Mouse (Mus musculus): ENCODE results near the gene Atg4d.
"Not testable (repeated sequence)": the region's sequence is repeated elsewhere in the genome, so short reads cannot be mapped to it uniquely, and the experiment has no call there.

The Atg4d gene

GRCm38 (mm10) chr9:21265000-21265561, at the start of gene Atg4d:
Atg4d (plus strand) TSS chr9:21265293.
- peak; percentile 89 to 90 for DNase-seq (ENCODE audit: low spot score in 2 of 2)

GRCm38 (mm10) chr9:21216050-21216841, 48.8 kb upstream of the Atg4d start:
- no peak for DNase-seq (ENCODE audit: low spot score in 2 of 2)

- DNase-seq (ENCODE audit: low spot score in 2 of 2): no peak
Observed at GRCm38 (mm10) chr9:21219820-21220219, 45.3 kb upstream of the Atg4d start.

GRCm38 (mm10) chr9:21220490-21221382, 44.4 kb upstream of the Atg4d start:
- peak; percentile 87 to 94 for DNase-seq (ENCODE audit: low spot score in 2 of 2)

- DNase-seq (ENCODE audit: low spot score in 2 of 2): peak; percentile 27 to 79
Observed at GRCm38 (mm10) chr9:21221383-21221929, 43.6 kb upstream of the Atg4d start.

- DNase-seq (ENCODE audit: low spot score in 2 of 2): not testable (repeated sequence)
Observed at GRCm38 (mm10) chr9:21223490-21223889, 41.6 kb upstream of the Atg4d start.

- DNase-seq (ENCODE audit: low spot score in 2 of 2): no peak
Observed at GRCm38 (mm10) chr9:21223906-21224305, 41.2 kb upstream of the Atg4d start.

GRCm38 (mm10) chr9:21224576-21225414, 40.3 kb upstream of the Atg4d start:
- no peak for DNase-seq (ENCODE audit: low spot score in 2 of 2)

GRCm38 (mm10) chr9:21225415-21225758, 39.7 kb upstream of the Atg4d start:
- DNase-seq (ENCODE audit: low spot score in 2 of 2): no peak

GRCm38 (mm10) chr9:21227342-21227741, 37.8 kb upstream of the Atg4d start:
- DNase-seq (ENCODE audit: low spot score in 2 of 2): peak in 1 of 2 experiments; percentile 40

- DNase-seq (ENCODE audit: low spot score in 2 of 2): no peak
Observed at GRCm38 (mm10) chr9:21231551-21231950, 33.5 kb upstream of the Atg4d start.

GRCm38 (mm10) chr9:21232867-21233266, 32.2 kb upstream of the Atg4d start:
- no peak for DNase-seq (ENCODE audit: low spot score in 2 of 2)

GRCm38 (mm10) chr9:21233366-21233765, 31.7 kb upstream of the Atg4d start:
- no peak for DNase-seq (ENCODE audit: low spot score in 2 of 2)

GRCm38 (mm10) chr9:21233805-21234204, 31.3 kb upstream of the Atg4d start:
- no peak for DNase-seq (ENCODE audit: low spot score in 2 of 2)

- no peak for DNase-seq (ENCODE audit: low spot score in 2 of 2)
Observed at GRCm38 (mm10) chr9:21235341-21235740, 29.8 kb upstream of the Atg4d start.

- no peak for DNase-seq (ENCODE audit: low spot score in 2 of 2)
Observed at GRCm38 (mm10) chr9:21236991-21237367, 28.1 kb upstream of the Atg4d start.

- DNase-seq (ENCODE audit: low spot score in 2 of 2): peak; percentile 42 to 49
Observed at GRCm38 (mm10) chr9:21237368-21238003, 27.6 kb upstream of the Atg4d start.

GRCm38 (mm10) chr9:21238004-21238732, 26.9 kb upstream of the Atg4d start:
- no peak for DNase-seq (ENCODE audit: low spot score in 2 of 2)

GRCm38 (mm10) chr9:21238733-21239464, 26.2 kb upstream of the Atg4d start, which contains the start of gene Keap1:
Keap1 (minus strand) TSS chr9:21239361.
- DNase-seq (ENCODE audit: low spot score in 2 of 2): peak; percentile 83 to 85

All from thymus, postnatal 10 days (tissue).